In the genomic region with DNA sequence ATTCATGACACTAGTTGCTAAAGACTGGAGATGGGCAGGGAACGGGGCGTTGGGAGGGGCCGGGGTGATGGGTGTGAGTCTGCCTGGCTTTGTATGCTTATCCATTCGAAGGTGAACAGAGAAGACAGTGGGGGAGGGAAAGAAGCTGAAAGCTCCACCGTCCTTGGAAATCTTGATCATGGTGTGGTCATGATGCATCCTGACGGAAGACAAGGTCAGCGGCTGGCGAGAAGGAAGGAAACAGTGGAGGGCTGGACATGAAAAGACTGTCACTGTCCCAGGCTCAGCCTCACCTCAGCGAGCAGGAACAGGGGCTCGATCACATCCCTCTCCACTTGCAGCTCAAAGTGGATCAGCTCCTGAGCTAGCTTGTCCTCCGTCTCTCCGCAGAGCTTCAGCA, we compare ENCODE assay signal across 19 mouse cellular contexts.
DNase-seq lines count a peak whose midpoint lies in the region; TF ChIP-seq lines count a peak whose summit lies in the region.
"Had no signal": no experiment of that assay in that cellular context is flagged by ENCODE, and none has a peak within 500 bp of the region (broad histone marks: within the 10 kb centered on the region; RNA-seq: fewer than 3 reads in every experiment).

No protein-coding gene starts in this region.

- H3K36me3 ChIP-seq in heart, embryonic 10.5 days = no peaks in the 10 kb centered on the region
- H3K36me3 ChIP-seq: forebrain, embryonic 10.5 days; hindbrain, embryonic 12.5 days; intestine, embryonic 15.5 days had no signal

- no peaks in the 10 kb centered on the region for H3K9me3 ChIP-seq in heart, embryonic 10.5 days
- H3K9me3 ChIP-seq: forebrain, embryonic 10.5 days; forebrain, embryonic 13.5 days; hindbrain, embryonic 12.5 days; intestine, embryonic 15.5 days had no signal

- no peaks in the 10 kb centered on the region for H3K27me3 ChIP-seq in heart, embryonic 10.5 days (ENCODE audit: insufficient read depth, poor library complexity, severe bottlenecking)
- H3K27me3 ChIP-seq: forebrain, embryonic 13.5 days; hindbrain, embryonic 12.5 days; intestine, embryonic 15.5 days had no signal

- peaks cover 43% of the 10 kb centered on the region for H3K4me1 ChIP-seq in heart, embryonic 10.5 days
- H3K4me1 ChIP-seq: intestine, embryonic 15.5 days had no signal

- no peak for TF ChIP-seq CTCF in layer of hippocampus, adult 2 months (conservative IDR thresholded peaks at IDR 0.05)

- peak; percentile 68 for DNase-seq in heart, embryonic 10.5 days (ENCODE audit: low spot score)
- DNase-seq in heart, adult 18-20 months = no peak
- DNase-seq in adrenal gland, adult 2 months = peak; percentile 61
- peak; percentile 25 for DNase-seq in adrenal gland, postnatal 10 days
- DNase-seq in adrenal gland, postnatal 36 days = peak; percentile 33 to 49
- no peak for DNase-seq in frontal cortex, postnatal 14 days (ENCODE audit: low spot score in 2 of 2)
- DNase-seq in frontal cortex, postnatal 25 days (ENCODE audit: low spot score in 2 of 2) = no peak
- no peak for DNase-seq in layer of hippocampus, adult 2 months (ENCODE audit: low spot score in 2 of 2)
- DNase-seq: cerebellum, adult 18-20 months; cerebellum, adult 9-10 months; cerebellum, postnatal 14 days; gastrocnemius, postnatal 10 days; gastrocnemius, postnatal 36 days; kidney, adult 11 months; kidney, adult 8-10 months had no signal

- 81% methylated on average over 12 of the region's 12 CpGs for WGBS in heart, embryonic 10.5 days

- no peak overlapping the region for H3K4me3 ChIP-seq in heart, embryonic 10.5 days
- no peak overlapping the region for H3K4me3 ChIP-seq in layer of hippocampus, adult 2 months
- H3K4me3 ChIP-seq: forebrain, embryonic 10.5 days; forebrain, embryonic 13.5 days; hindbrain, embryonic 12.5 days; intestine, embryonic 15.5 days had no signal

- H3K27ac ChIP-seq in heart, embryonic 10.5 days = no peak overlapping the region
- no peak overlapping the region for H3K27ac ChIP-seq in layer of hippocampus, adult 2 months
- H3K27ac ChIP-seq: forebrain, embryonic 10.5 days; forebrain, embryonic 13.5 days; hindbrain, embryonic 12.5 days; intestine, embryonic 15.5 days had no signal

Comparison
In these comparisons a context has a peak if more than half of its experiments do, and no peak if none do; other contexts are left out.
1. DNase-seq: peak in heart, embryonic 10.5 days (single experiment), adrenal gland, adult 2 months (single experiment), adrenal gland, postnatal 10 days (single experiment) and adrenal gland, postnatal 36 days (2 of 2); none in heart, adult 18-20 months (0 of 2), frontal cortex, postnatal 14 days (0 of 2), frontal cortex, postnatal 25 days (0 of 2) and layer of hippocampus, adult 2 months (0 of 2).